Mouse (Mus musculus) midbrain, embryonic 15.5 days (tissue): ENCODE data around the gene Myo15b. TPM values are rescaled to one million over a fixed set of nuclear protein-coding genes. Genes with fewer than 3 reads are reported as not detected.

Experiments
- polyA plus RNA-seq: library from polyadenylated mRNA; unstranded; fragments of >200 nt; fragmentation: Nextera tagmentation; extraction: Ambion mirVana; gene quantifications from 2 replicates; pipeline ENCODE4 v1.2.1, GENCODE M21; 2015

Myo15b gene
- polyA plus RNA-seq, 1 experiment from 2014 or later: 0.10 TPM

Other genes with a start within 250 kb of the Myo15b start
- 11.2 and 12.9 TPM in 2 replicates for gene Mif4gd, start 245.4 kb upstream of the Myo15b start, polyA plus RNA-seq
- gene Slc25a19, start 230.1 kb upstream of the Myo15b start, polyA plus RNA-seq: 43.5 and 44.5 TPM in 2 replicates
- 173 and 176 TPM in 2 replicates for gene Grb2, start 149.8 kb upstream of the Myo15b start, polyA plus RNA-seq
- gene Tmem94, start 93.0 kb upstream of the Myo15b start, polyA plus RNA-seq: 28.4 and 31.0 TPM in 2 replicates
- gene Caskin2, start 44.8 kb upstream of the Myo15b start, polyA plus RNA-seq: 9.4 and 11.1 TPM in 2 replicates
- gene Tsen54, start 43.7 kb upstream of the Myo15b start, polyA plus RNA-seq: 24.8 and 27.9 TPM in 2 replicates
- 0.84 and 1.0 TPM in 2 replicates for gene Llgl2, start 34.4 kb upstream of the Myo15b start, polyA plus RNA-seq
- 1.2 and 1.4 TPM in 2 replicates for gene Smim5, start 41.6 kb downstream of the Myo15b start, polyA plus RNA-seq
- gene Smim6, start 53.6 kb downstream of the Myo15b start, polyA plus RNA-seq: 1.0 and 1.1 TPM in 2 replicates
- 52.1 and 53.1 TPM in 2 replicates for gene Sap30bp, start 74.9 kb downstream of the Myo15b start, polyA plus RNA-seq
- gene Recql5, start 75.1 kb downstream of the Myo15b start, polyA plus RNA-seq: 22.4 and 25.7 TPM in 2 replicates
- 0.79 and 0.94 TPM in 2 replicates for gene Itgb4, start 116.3 kb downstream of the Myo15b start, polyA plus RNA-seq
- gene Galk1, start 154.3 kb downstream of the Myo15b start, polyA plus RNA-seq: 53.2 and 58.5 TPM in 2 replicates
- 2,073 and 2,119 TPM in 2 replicates for gene H3f3b, start 169.6 kb downstream of the Myo15b start, polyA plus RNA-seq
- gene Unk, start 171.9 kb downstream of the Myo15b start, polyA plus RNA-seq: 39.7 and 40.7 TPM in 2 replicates
- gene Unc13d, start 219.6 kb downstream of the Myo15b start, polyA plus RNA-seq: 0.70 and 1.5 TPM in 2 replicates
- 165 and 173 TPM in 2 replicates for gene Wbp2, start 228.6 kb downstream of the Myo15b start, polyA plus RNA-seq